Mouse (Mus musculus): ENCODE data around the gene Sdhc.
"Not testable (repeated sequence)": the region's sequence is repeated elsewhere in the genome, so short reads cannot be mapped to it uniquely, and the experiment has no call there.

Sdhc gene

GRCm38 (mm10) chr1:171112986-171113385 is 37.4 kb downstream of the Sdhc start:
- no peak for DNase-seq (ENCODE audit: low spot score in 2 of 2)

- peak in 1 of 2 experiments; percentile 36 for DNase-seq (ENCODE audit: low spot score in 2 of 2)
Measured at GRCm38 (mm10) chr1:171111781-171112575, 38.4 kb downstream of the Sdhc start.

- peak; percentile 88 to 96 for DNase-seq (ENCODE audit: low spot score in 2 of 2)
Measured at GRCm38 (mm10) chr1:171111020-171111780, 39.2 kb downstream of the Sdhc start.

GRCm38 (mm10) chr1:171110659-171111019 is 39.8 kb downstream of the Sdhc start:
- DNase-seq (ENCODE audit: low spot score in 2 of 2), result no peak

- no peak for DNase-seq (ENCODE audit: low spot score in 2 of 2)
Measured at GRCm38 (mm10) chr1:171109620-171110019, 40.8 kb downstream of the Sdhc start.

- no peak for DNase-seq (ENCODE audit: low spot score in 2 of 2)
Measured at GRCm38 (mm10) chr1:171105226-171105625, 45.2 kb downstream of the Sdhc start.

- no peak for DNase-seq (ENCODE audit: low spot score in 2 of 2)
Measured at GRCm38 (mm10) chr1:171103179-171103840, 47.1 kb downstream of the Sdhc start.

- peak; percentile 74 to 85 for DNase-seq (ENCODE audit: low spot score in 2 of 2)
Measured at GRCm38 (mm10) chr1:171102547-171103177, 47.7 kb downstream of the Sdhc start.

GRCm38 (mm10) chr1:171101733-171102546 is 48.5 kb downstream of the Sdhc start:
- DNase-seq (ENCODE audit: low spot score in 2 of 2), result peak; percentile 86 to 93

GRCm38 (mm10) chr1:171101033-171101432 is 49.4 kb downstream of the Sdhc start:
- no peak for DNase-seq (ENCODE audit: low spot score in 2 of 2)

- DNase-seq (ENCODE audit: low spot score in 2 of 2), result no peak
Measured at GRCm38 (mm10) chr1:171097612-171098011, 52.8 kb downstream of the Sdhc start.

- DNase-seq (ENCODE audit: low spot score in 2 of 2), result no peak
Measured at GRCm38 (mm10) chr1:171097136-171097535, 53.3 kb downstream of the Sdhc start.

GRCm38 (mm10) chr1:171096110-171096964 is 54.1 kb downstream of the Sdhc start:
- DNase-seq (ENCODE audit: low spot score in 2 of 2), result no peak

- DNase-seq (ENCODE audit: low spot score in 2 of 2), result no peak
Measured at GRCm38 (mm10) chr1:171094424-171094823, 56.0 kb downstream of the Sdhc start.

GRCm38 (mm10) chr1:171090761-171091160 is 59.6 kb downstream of the Sdhc start:
- no peak for DNase-seq (ENCODE audit: low spot score in 2 of 2)

GRCm38 (mm10) chr1:171089891-171090290 is 60.5 kb downstream of the Sdhc start:
- no peak for DNase-seq (ENCODE audit: low spot score in 2 of 2)

- not testable (repeated sequence) for DNase-seq (ENCODE audit: low spot score in 2 of 2)
Measured at GRCm38 (mm10) chr1:171088237-171088869, 62.0 kb downstream of the Sdhc start.

GRCm38 (mm10) chr1:171085718-171086117 is 64.7 kb downstream of the Sdhc start:
- DNase-seq (ENCODE audit: low spot score in 2 of 2), result no peak

- DNase-seq (ENCODE audit: low spot score in 2 of 2), result not testable (repeated sequence)
Measured at GRCm38 (mm10) chr1:171081512-171082231, 68.7 kb downstream of the Sdhc start.

Measured in cerebellum, postnatal 4 days (tissue).